Mouse (Mus musculus): ENCODE measurements around the gene Ankrd33b.

DNA sequence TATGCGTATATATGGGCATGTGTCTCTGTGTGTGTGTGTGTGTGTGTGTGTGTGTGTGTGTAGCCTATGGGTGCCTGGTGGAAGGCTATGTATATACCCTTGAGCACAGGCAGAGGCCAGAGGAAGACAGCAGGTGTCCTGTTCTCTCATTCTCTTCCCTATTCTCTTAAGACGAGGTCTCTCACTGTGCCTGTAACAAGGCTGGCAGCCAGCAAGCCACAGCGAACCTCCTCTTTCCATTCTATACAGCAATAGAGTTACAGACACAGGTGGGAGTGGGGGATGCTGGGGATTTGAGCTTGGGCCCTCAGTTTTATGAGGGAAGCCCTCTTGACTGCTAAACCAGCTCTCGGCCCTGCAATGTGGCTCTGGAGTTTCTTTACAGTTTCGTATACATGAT, 87.5 kb downstream of the Ankrd33b start:
- TF ChIP-seq CTCF (IDR thresholded peaks at IDR 0.05; ENCODE audit: extremely low read depth, insufficient read length, insufficient replicate concordance, low read depth, low read length), result no peak
- TF ChIP-seq POLR2A (IDR thresholded peaks at IDR 0.05; ENCODE audit: low read depth, low read length), result no peak

All from small intestine, adult 2 months (tissue).